Mouse (Mus musculus): ENCODE results near the gene Neu2. TPM values are rescaled to one million over a fixed set of nuclear protein-coding genes. Genes with fewer than 3 reads are reported as not detected.
"Not testable (repeated sequence)": the region's sequence is repeated elsewhere in the genome, so short reads cannot be mapped to it uniquely, and the experiment has no call there.

Gene Neu2
- polyA plus RNA-seq (2016; fragmentation: Nextera tagmentation; extraction: Ambion mirVana) = not detected in 2 replicates

- peak; percentile 47 for DNase-seq (ENCODE audit: low spot score)
Observed at GRCm38 (mm10) chr1:87509561-87510165, at the start of gene Neu2. TSS of gene Neu2 (plus strand) at chr1:87509889.

GRCm38 (mm10) chr1:87467469-87467868 is 42.2 kb upstream of the Neu2 start:
- H3K4me1 ChIP-seq = no peaks in the 10 kb centered on the region
- DNase-seq (ENCODE audit: low spot score) = no peak
- no peaks in the 10 kb centered on the region for H3K36me3 ChIP-seq
- WGBS = 73% methylated on average over 9 of the region's 9 CpGs
- 0 out of 2 replicates have a peak, but pooled peaks cover 6% of the 10 kb centered on the region for H3K27me3 ChIP-seq (ENCODE audit: low read depth, poor library complexity, severe bottlenecking)
- H3K9me3 ChIP-seq (replicated peaks) = no peaks in the 10 kb centered on the region
- H3K4me3 ChIP-seq = no peak overlapping the region
- H3K27ac ChIP-seq = no peak overlapping the region

More at GRCm38 (mm10) chr1:87509561-87510165, at the start of gene Neu2:
- Histone ChIP-seq H3K27me3 (ENCODE audit: low read depth, poor library complexity, severe bottlenecking) (peaks cover 64% of the 10 kb centered on the region), H3K9me3 (replicated peaks) (no peaks in the 10 kb centered on the region), H3K4me1 (peaks cover 15% of the 10 kb centered on the region), H3K4me3 (peak within 1 kb of the TSS; percentile 71), H3K36me3 (no peaks in the 10 kb centered on the region), H3K27ac (peak within 1 kb of the TSS; percentile 51)
- WGBS = 2% methylated on average over 56 of the region's 56 CpGs

GRCm38 (mm10) chr1:87468321-87468720 is 41.4 kb upstream of the Neu2 start:
- Histone ChIP-seq H3K4me1 (no peaks in the 10 kb centered on the region), H3K27me3 (ENCODE audit: low read depth, poor library complexity, severe bottlenecking) (peaks cover 7% of the 10 kb centered on the region; the same call in 1 of the 2 replicates), H3K9me3 (replicated peaks) (no peaks in the 10 kb centered on the region), H3K36me3 (no peaks in the 10 kb centered on the region), H3K27ac (no peak overlapping the region), H3K4me3 (no peak overlapping the region)
- whole genome bisulfite sequencing = 84% methylated on average over 6 of the region's 6 CpGs
- no peak for DNase-seq (ENCODE audit: low spot score)

GRCm38 (mm10) chr1:87469971-87470370 is 39.7 kb upstream of the Neu2 start, which contains the start of gene Snorc:
TSS of gene Snorc (plus strand) at chr1:87470271.
- not testable (repeated sequence) for H3K27ac ChIP-seq, H3K36me3 ChIP-seq
- H3K27me3 ChIP-seq (ENCODE audit: low read depth, poor library complexity, severe bottlenecking) = peaks cover 23% of the 10 kb centered on the region

GRCm38 (mm10) chr1:87471914-87472313 is 37.8 kb upstream of the Neu2 start:
- no peak overlapping the region for H3K27ac ChIP-seq
- H3K36me3 ChIP-seq = no peaks in the 10 kb centered on the region
- WGBS = 79% methylated on average over 7 of the region's 7 CpGs
- DNase-seq (ENCODE audit: low spot score) = no peak
- no peak overlapping the region for H3K4me3 ChIP-seq
- no peaks in the 10 kb centered on the region for H3K9me3 ChIP-seq (replicated peaks)
- H3K27me3 ChIP-seq (ENCODE audit: low read depth, poor library complexity, severe bottlenecking) = peaks cover 43% of the 10 kb centered on the region
- H3K4me1 ChIP-seq = peaks cover 9% of the 10 kb centered on the region

More at GRCm38 (mm10) chr1:87469971-87470370, 39.7 kb upstream of the Neu2 start, which contains the start of gene Snorc:
- not testable (repeated sequence) for H3K4me3 ChIP-seq; DNase-seq (ENCODE audit: low spot score); H3K4me1 ChIP-seq; H3K9me3 ChIP-seq (replicated peaks)
- 37% methylated on average over 9 of the region's 10 CpGs for WGBS

GRCm38 (mm10) chr1:87472576-87472975 is 37.1 kb upstream of the Neu2 start:
- no peak for DNase-seq (ENCODE audit: low spot score)
- H3K4me1 ChIP-seq = peaks cover 9% of the 10 kb centered on the region
- H3K9me3 ChIP-seq (replicated peaks) = no peaks in the 10 kb centered on the region
- peaks cover 49% of the 10 kb centered on the region for H3K27me3 ChIP-seq (ENCODE audit: low read depth, poor library complexity, severe bottlenecking)
- no peaks in the 10 kb centered on the region for H3K36me3 ChIP-seq
- no peak overlapping the region for H3K4me3 ChIP-seq
- WGBS = 82% methylated on average over 7 of the region's 7 CpGs
- H3K27ac ChIP-seq = no peak overlapping the region

GRCm38 (mm10) chr1:87475076-87475895 is 34.4 kb upstream of the Neu2 start:
- Histone ChIP-seq H3K36me3 (no peaks in the 10 kb centered on the region), H3K9me3 (replicated peaks) (no peaks in the 10 kb centered on the region), H3K27ac (peak overlapping the region; percentile 58), H3K27me3 (ENCODE audit: low read depth, poor library complexity, severe bottlenecking) (peaks cover 50% of the 10 kb centered on the region), H3K4me3 (peak overlapping the region; percentile 55), H3K4me1 (peaks cover 9% of the 10 kb centered on the region)
- WGBS = 2% methylated on average over 40 of the region's 42 CpGs
- DNase-seq (ENCODE audit: low spot score) = peak; percentile 48

- 86% methylated on average over 4 of the region's 4 CpGs for WGBS
- no peak for DNase-seq (ENCODE audit: low spot score)
- H3K36me3 ChIP-seq = no peaks in the 10 kb centered on the region
- no peaks in the 10 kb centered on the region for H3K9me3 ChIP-seq (replicated peaks)
- no peaks in the 10 kb centered on the region for H3K4me1 ChIP-seq
- no peak overlapping the region for H3K4me3 ChIP-seq
- peaks cover under 1% of the 10 kb centered on the region; the same call in 1 of the 2 replicates for H3K27me3 ChIP-seq (ENCODE audit: low read depth, poor library complexity, severe bottlenecking)
- H3K27ac ChIP-seq = no peak overlapping the region
Observed at GRCm38 (mm10) chr1:87482546-87482945, 27.1 kb upstream of the Neu2 start.

GRCm38 (mm10) chr1:87486386-87486785 is 23.3 kb upstream of the Neu2 start:
- H3K27ac ChIP-seq = no peak overlapping the region
- H3K36me3 ChIP-seq = no peaks in the 10 kb centered on the region
- H3K27me3 ChIP-seq (ENCODE audit: low read depth, poor library complexity, severe bottlenecking) = no peaks in the 10 kb centered on the region
- no peaks in the 10 kb centered on the region for H3K9me3 ChIP-seq (replicated peaks)
- no peak for DNase-seq (ENCODE audit: low spot score)
- no peaks in the 10 kb centered on the region for H3K4me1 ChIP-seq
- H3K4me3 ChIP-seq = no peak overlapping the region
- 82% methylated on average over 6 of the region's 6 CpGs for WGBS

GRCm38 (mm10) chr1:87492285-87492684 is 17.4 kb upstream of the Neu2 start:
- Histone ChIP-seq H3K4me3 (no peak overlapping the region), H3K27ac (no peak overlapping the region), H3K9me3 (replicated peaks) (no peaks in the 10 kb centered on the region), H3K36me3 (no peaks in the 10 kb centered on the region), H3K27me3 (ENCODE audit: low read depth, poor library complexity, severe bottlenecking) (no peaks in the 10 kb centered on the region), H3K4me1 (no peaks in the 10 kb centered on the region)
- DNase-seq (ENCODE audit: low spot score) = no peak
- 92% methylated on average over 3 of the region's 3 CpGs for WGBS

- Histone ChIP-seq H3K27me3 (ENCODE audit: low read depth, poor library complexity, severe bottlenecking) (no peaks in the 10 kb centered on the region), H3K27ac (no peak overlapping the region), H3K4me1 (no peaks in the 10 kb centered on the region), H3K36me3 (no peaks in the 10 kb centered on the region), H3K9me3 (replicated peaks) (no peaks in the 10 kb centered on the region), H3K4me3 (no peak overlapping the region)
- WGBS = 77% methylated on average over 4 of the region's 4 CpGs
- no peak for DNase-seq (ENCODE audit: low spot score)
Observed at GRCm38 (mm10) chr1:87493542-87493941, 16.1 kb upstream of the Neu2 start.

- Histone ChIP-seq H3K4me1 (peaks cover 20% of the 10 kb centered on the region), H3K27me3 (ENCODE audit: low read depth, poor library complexity, severe bottlenecking) (peaks cover 49% of the 10 kb centered on the region), H3K27ac (no peak overlapping the region), H3K36me3 (no peaks in the 10 kb centered on the region), H3K4me3 (no peak overlapping the region), H3K9me3 (replicated peaks) (no peaks in the 10 kb centered on the region)
- no peak for DNase-seq (ENCODE audit: low spot score)
- WGBS = 86% methylated on average over 4 of the region's 4 CpGs
Observed at GRCm38 (mm10) chr1:87505524-87505923, 4.2 kb upstream of the Neu2 start.

GRCm38 (mm10) chr1:87507857-87508256 is 1.8 kb upstream of the Neu2 start:
- H3K27me3 ChIP-seq (ENCODE audit: low read depth, poor library complexity, severe bottlenecking) = peaks cover 70% of the 10 kb centered on the region
- WGBS = 61% methylated on average over 6 of the region's 6 CpGs
- no peak for DNase-seq (ENCODE audit: low spot score)
- H3K27ac ChIP-seq = no peak overlapping the region
- H3K4me3 ChIP-seq = no peak overlapping the region
- H3K9me3 ChIP-seq (replicated peaks) = no peaks in the 10 kb centered on the region
- H3K36me3 ChIP-seq = no peaks in the 10 kb centered on the region
- peaks cover 20% of the 10 kb centered on the region for H3K4me1 ChIP-seq
